In the genomic region with DNA sequence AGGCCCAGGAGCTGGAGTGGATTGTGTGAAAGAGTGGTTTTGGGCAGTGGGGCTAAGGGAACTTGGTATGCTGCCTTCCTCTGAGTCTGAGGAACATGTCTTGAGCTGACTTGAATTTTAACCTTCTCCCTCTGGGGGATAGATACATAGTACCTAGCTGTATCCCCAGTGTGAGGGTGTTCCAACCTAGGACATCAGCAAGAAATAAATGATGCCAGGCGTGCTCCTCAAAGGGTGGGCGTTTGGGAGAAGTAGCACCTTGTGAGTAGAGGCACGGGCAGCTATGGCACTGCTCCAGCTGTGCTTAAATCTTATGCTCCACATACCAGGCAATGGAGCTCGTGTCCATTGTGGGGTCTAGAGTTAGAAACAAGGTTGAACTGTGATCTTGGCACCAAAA, we compare ENCODE assay signal across 26 mouse cellular contexts. TPM values are rescaled to one million over a fixed set of nuclear protein-coding genes. Genes with fewer than 3 reads are reported as not detected.
DNase-seq lines count a peak whose midpoint lies in the region; ATAC-seq and TF ChIP-seq lines count a peak whose summit lies in the region.
"Had no signal": no experiment of that assay in that cellular context is flagged by ENCODE, and none has a peak within 500 bp of the region (broad histone marks: within the 10 kb centered on the region; RNA-seq: fewer than 3 reads in every experiment).

No protein-coding gene starts in this region.

- no peak for TF ChIP-seq POLR2A in CH12.LX (IDR thresholded peaks at IDR 0.05; ENCODE audit: low read depth, low read length)

- no peaks in the 10 kb centered on the region for H3K9me3 ChIP-seq in heart, embryonic 15.5 days (replicated peaks)
- H3K9me3 ChIP-seq in CH12.LX (replicated peaks; ENCODE audit: low read length), result no peaks in the 10 kb centered on the region
- H3K9me3 ChIP-seq: embryonic facial prominence, embryonic 10.5 days; embryonic facial prominence, embryonic 13.5 days; forebrain, embryonic 12.5 days; forebrain, embryonic 15.5 days; heart, embryonic 10.5 days; hindbrain, embryonic 12.5 days; hindbrain, embryonic 15.5 days had no signal

- dilution Hi-C loops in CH12.LX (cut with MboI; ENCODE audit: extremely low pct_ligation_motif_present, extremely low pct_unique_long_range_greater_than_20kb, low sequenced_read_pairs), result no loop called here

- H3K4me2 ChIP-seq in heart, embryonic 15.5 days, result 0 out of 2 replicates have a peak overlapping the region, but pooled peaks have one; percentile 73
- no peak overlapping the region for H3K4me2 ChIP-seq in CH12.LX (ENCODE audit: insufficient read depth, low read depth, poor library complexity, severe bottlenecking)
- H3K4me2 ChIP-seq: embryonic facial prominence, embryonic 13.5 days; forebrain, embryonic 12.5 days; forebrain, embryonic 15.5 days; hindbrain, embryonic 12.5 days; hindbrain, embryonic 15.5 days had no signal

- intact Hi-C loops in heart, postnatal 14 days (cut with DNase I), result no loop called here

- H3K27me3 ChIP-seq in heart, embryonic 15.5 days, result no peaks in the 10 kb centered on the region
- H3K27me3 ChIP-seq in CH12.LX (replicated peaks), result no peaks in the 10 kb centered on the region
- H3K27me3 ChIP-seq: embryonic facial prominence, embryonic 13.5 days; forebrain, embryonic 12.5 days; forebrain, embryonic 15.5 days; hindbrain, embryonic 12.5 days; hindbrain, embryonic 15.5 days had no signal

- TF ChIP-seq CTCF in layer of hippocampus, adult 2 months (conservative IDR thresholded peaks at IDR 0.05), result no peak
- no peak for TF ChIP-seq CTCF in CH12.LX (conservative IDR thresholded peaks at IDR 0.05 in 1 of 2, IDR thresholded peaks at IDR 0.05 in 1 of 2; ENCODE audit: low read depth in 2 of 2, low read length in 2 of 2)

- in situ Hi-C loops in CH12.LX (cut with MboI; ENCODE audit: low pct_ligation_motif_present, low pct_unique_long_range_greater_than_20kb, low sequenced_read_pairs), result no loop called here

- H3K27ac ChIP-seq in heart, embryonic 15.5 days, result no peak overlapping the region
- H3K27ac ChIP-seq in layer of hippocampus, adult 2 months, result peak overlapping the region; percentile 95
- peak overlapping the region; percentile 15; the same call in 1 of the 2 replicates for H3K27ac ChIP-seq in CH12.LX (ENCODE audit: insufficient read depth, low read depth)
- H3K27ac ChIP-seq: embryonic facial prominence, embryonic 10.5 days; embryonic facial prominence, embryonic 13.5 days; forebrain, embryonic 12.5 days; forebrain, embryonic 15.5 days; heart, adult 2 months; heart, embryonic 10.5 days; hindbrain, embryonic 12.5 days; hindbrain, embryonic 15.5 days had no signal

- TF ChIP-seq EP300 in CH12.LX (IDR thresholded peaks at IDR 0.05; ENCODE audit: low read length), result no peak

- H3K79me2 ChIP-seq in CH12.LX (replicated peaks; ENCODE audit: control insufficient read depth, extremely low read depth, insufficient read depth, poor library complexity, severe bottlenecking), result peaks cover 82% of the 10 kb centered on the region

- ATAC-seq in heart, embryonic 15.5 days (replicated peaks; ENCODE audit: insufficient number of reproducible peaks, insufficient read depth, low FRiP score, low read depth), result no peak
- ATAC-seq: activated CD4-positive, CD25-positive, alpha-beta regulatory T cell, adult 4 months; CD4-positive, CD25-positive, alpha-beta regulatory T cell, adult 4 months; forebrain, embryonic 15.5 days had no signal

- no peak for DNase-seq in heart, postnatal 14 days
- no peak for DNase-seq in layer of hippocampus, adult 2 months (ENCODE audit: low spot score in 2 of 2)
- DNase-seq in layer of hippocampus, postnatal 25 days (ENCODE audit: extremely low spot score in 1 of 2, low spot score in 1 of 2), result no peak
- no peak for DNase-seq in CH12.LX (ENCODE audit: extremely low read depth)
- no peak for DNase-seq in thymus, adult 18-20 months
- DNase-seq: adrenal gland, adult 8-10 months; adrenal gland, postnatal 25 days; cerebellum, adult 11-12 months; cerebellum, adult 8-10 months; cerebellum, postnatal 10 days; cerebellum, postnatal 36 days; embryo, embryonic 11 days; gastrocnemius, postnatal 25 days; heart, adult 2 months had no signal

- H3K9ac ChIP-seq in heart, embryonic 15.5 days, result no peak overlapping the region
- no peak overlapping the region for H3K9ac ChIP-seq in CH12.LX (ENCODE audit: insufficient read depth, low read depth)
- H3K9ac ChIP-seq: forebrain, embryonic 12.5 days; forebrain, embryonic 15.5 days; hindbrain, embryonic 12.5 days; hindbrain, embryonic 15.5 days had no signal

- peaks cover 42% of the 10 kb centered on the region for H3K36me3 ChIP-seq in heart, embryonic 15.5 days
- peaks cover 44 to 77% of the 10 kb centered on the region in 2 experiments for H3K36me3 ChIP-seq in CH12.LX (replicated peaks in 1 of 2; ENCODE audit: control insufficient read depth in 1 of 2, insufficient read depth in 1 of 2, low read length in 1 of 2)

- peaks cover 69% of the 10 kb centered on the region for H3K4me1 ChIP-seq in heart, embryonic 15.5 days (replicated peaks)
- peaks cover 41 to 78% of the 10 kb centered on the region in 2 experiments for H3K4me1 ChIP-seq in CH12.LX (ENCODE audit: control insufficient read depth in 1 of 2, insufficient read depth in 2 of 2)

- no peak for TF ChIP-seq RAD21 in CH12.LX (IDR thresholded peaks at IDR 0.05; ENCODE audit: low read depth, low read length)

- no peak overlapping the region for H3K4me3 ChIP-seq in heart, embryonic 15.5 days
- no peak overlapping the region; the same call in 1 of the 2 replicates for H3K4me3 ChIP-seq in layer of hippocampus, adult 2 months
- H3K4me3 ChIP-seq in CH12.LX (replicated peaks in 1 of 3; ENCODE audit: low read depth in 2 of 3, low read length in 2 of 3, poor library complexity in 1 of 3), result no peak overlapping the region
- H3K4me3 ChIP-seq: embryonic facial prominence, embryonic 10.5 days; embryonic facial prominence, embryonic 13.5 days; erythroblast, embryonic 14.5 days; forebrain, embryonic 12.5 days; forebrain, embryonic 15.5 days; heart, adult 2 months; heart, embryonic 10.5 days; hindbrain, embryonic 12.5 days; hindbrain, embryonic 15.5 days had no signal

- 78% methylated on average over 4 of the region's 4 CpGs for WGBS in heart, embryonic 15.5 days

TF ChIP-seq in CH12.LX, 34 proteins besides CTCF, POLR2A, EP300 and RAD21:
- TF ChIP-seq CHD1 (IDR thresholded peaks at IDR 0.05; ENCODE audit: low read depth, low read length), result no peak
- TF ChIP-seq RCOR1 (conservative IDR thresholded peaks at IDR 0.05; ENCODE audit: low read depth, low read length), result no peak
- TF ChIP-seq MEF2A (IDR thresholded peaks at IDR 0.05; ENCODE audit: borderline replicate concordance, low read depth, low read length), result no peak
- TF ChIP-seq ZKSCAN1 (IDR thresholded peaks at IDR 0.05; ENCODE audit: borderline replicate concordance, low read depth, low read length), result no peak
- no peak for TF ChIP-seq SMC3 (IDR thresholded peaks at IDR 0.05; ENCODE audit: low read depth, low read length)
- no peak for TF ChIP-seq TCF12 (IDR thresholded peaks at IDR 0.05; ENCODE audit: low read depth, low read length)
- TF ChIP-seq PAX5 (IDR thresholded peaks at IDR 0.05; ENCODE audit: low read length), result no peak
- TF ChIP-seq HCFC1 (IDR thresholded peaks at IDR 0.05; ENCODE audit: low read depth, low read length), result no peak
- no peak for TF ChIP-seq POLR2AphosphoS2 (IDR thresholded peaks at IDR 0.05; ENCODE audit: low read depth, low read length)
- no peak for TF ChIP-seq CHD2 (IDR thresholded peaks at IDR 0.05; ENCODE audit: low read length)
- TF ChIP-seq UBTF (IDR thresholded peaks at IDR 0.05; ENCODE audit: low read depth, low read length), result no peak
- no peak for TF ChIP-seq ZMIZ1 (IDR thresholded peaks at IDR 0.05; ENCODE audit: low read depth, low read length)
- no peak for TF ChIP-seq SIN3A (IDR thresholded peaks at IDR 0.05; ENCODE audit: low read length)
- no peak for TF ChIP-seq KAT2A (IDR thresholded peaks at IDR 0.05; ENCODE audit: insufficient replicate concordance, low read length)
- TF ChIP-seq BHLHE40 (IDR thresholded peaks at IDR 0.05; ENCODE audit: low read depth, low read length), result no peak
- TF ChIP-seq JUND (conservative IDR thresholded peaks at IDR 0.05; ENCODE audit: low read depth, low read length), result no peak
- TF ChIP-seq NRF1 (IDR thresholded peaks at IDR 0.05; ENCODE audit: low read depth, low read length), result no peak
- no peak for TF ChIP-seq JUN (IDR thresholded peaks at IDR 0.05; ENCODE audit: insufficient read depth, low read depth, low read length)
- no peak for TF ChIP-seq MAFK (IDR thresholded peaks at IDR 0.05; ENCODE audit: insufficient replicate concordance, low read length)
- no peak for TF ChIP-seq ZC3H11A (IDR thresholded peaks at IDR 0.05; ENCODE audit: low read depth, low read length)

RNA-seq across cellular contexts. Expression of a gene that starts 4.3 kb away (rescaled TPM):
- polyA plus RNA-seq in heart, embryonic 15.5 days (2015; fragmentation: Nextera tagmentation; extraction: Ambion mirVana), result 630 and 641 TPM in 2 replicates
- total RNA-seq in heart, postnatal 14 days (2021), result 100 to 1,000 TPM; 279 to 287 TPM
- 100 to 1,000 TPM; 892 to 923 TPM for total RNA-seq in layer of hippocampus, adult 2 months (2021)
- total RNA-seq in layer of hippocampus, postnatal 25 days (2021), result 100 to 1,000 TPM; 877 to 984 TPM
- 48.3 and 64.5 TPM in 2 replicates for total RNA-seq in CH12.LX (2012; rRNA removed)
- total RNA-seq in CH12.LX (2014; rRNA removed), result 71.1 and 76.5 TPM in 2 replicates
- polyA plus RNA-seq in CH12.LX (2012; ENCODE audit: insufficient read length, low read depth), result 369 and 388 TPM in 2 replicates

RNA-seq across cellular contexts. Expression of a gene that starts 25.9 kb away (rescaled TPM):
- 1.9 and 2.0 TPM in 2 replicates for polyA plus RNA-seq in heart, embryonic 15.5 days (2015; fragmentation: Nextera tagmentation; extraction: Ambion mirVana)
- 1 to 10 TPM; 1.6 to 2.4 TPM for total RNA-seq in heart, postnatal 14 days (2021)
- 1 to 10 TPM; 1.4 to 2.1 TPM for total RNA-seq in layer of hippocampus, adult 2 months (2021)
- 1 to 10 TPM; 1.5 TPM for total RNA-seq in layer of hippocampus, postnatal 25 days (2021)
- 1.4 and 2.3 TPM in 2 replicates for total RNA-seq in CH12.LX (2012; rRNA removed)
- 1.4 and 2.4 TPM in 2 replicates for total RNA-seq in CH12.LX (2014; rRNA removed)
- 0.93 and 1.1 TPM in 2 replicates for polyA plus RNA-seq in CH12.LX (2012; ENCODE audit: insufficient read length, low read depth)
- total RNA-seq: hematopoietic stem cell, adult 5-6 weeks had no signal
- polyA plus RNA-seq: erythroblast, embryonic 14.5 days had no signal

RNA-seq across cellular contexts. Expression of a gene that starts 52.6 kb away (rescaled TPM):
- 135 and 152 TPM in 2 replicates for polyA plus RNA-seq in heart, embryonic 15.5 days (2015; fragmentation: Nextera tagmentation; extraction: Ambion mirVana)
- 10 to 100 TPM; 77.9 to 78.7 TPM for total RNA-seq in heart, postnatal 14 days (2021)
- 100 to 1,000 TPM; 143 to 148 TPM for total RNA-seq in layer of hippocampus, adult 2 months (2021)
- 100 to 1,000 TPM; 136 to 139 TPM for total RNA-seq in layer of hippocampus, postnatal 25 days (2021)
- total RNA-seq in CH12.LX (2012; rRNA removed) (165 and 191 TPM in 2 replicates), CH12.LX (2014; rRNA removed) (84.8 and 87.8 TPM in 2 replicates)
- 231 and 263 TPM in 2 replicates for polyA plus RNA-seq in CH12.LX (2012; ENCODE audit: insufficient read length, low read depth)
